Mouse (Mus musculus) MEL (cell line): ENCODE results near the gene Cers6. TPM values are rescaled to one million over a fixed set of nuclear protein-coding genes. Genes with fewer than 3 reads are reported as not detected.

Experiments
- DNase-seq: peaks from one replicate; pipeline ENCODE4 v3.0.0; 2011; ENCODE audit warnings: low read depth, low spot score
- H3K27ac ChIP-seq: 2 replicates; pipeline ENCODE4 v1.5.1; 2012; ENCODE audit warnings: low read depth, mild to moderate bottlenecking, control low read depth, low read length, moderate library complexity; ENCODE audit not compliant: control insufficient read depth
- H3K27me3 ChIP-seq, 2 experiments: fragments of 150-350 bp in 1 of 2; sonication (generic) in 1 of 2; 2 replicates each; pipeline ENCODE4 v1.6.1; 2012; ENCODE audit warnings: low read length in 2 of 2, mild to moderate bottlenecking in 2 of 2, improper control_type of control experiment in 1 of 2, moderate library complexity in 1 of 2; ENCODE audit not compliant: insufficient read depth in 2 of 2, control insufficient read depth in 1 of 2
- H3K36me3 ChIP-seq, 2 experiments: 2 replicates each; pipeline ENCODE4 v1.6.1; 2012 to 2014; ENCODE audit warnings: low read length in 2 of 2, improper control_type of control experiment in 1 of 2, inconsistent platforms in 1 of 2, mild to moderate bottlenecking in 1 of 2; ENCODE audit not compliant: insufficient read depth in 2 of 2, control insufficient read depth in 1 of 2
- H3K4me1 ChIP-seq, 2 experiments: fragments of 150-350 bp in 1 of 2; sonication (generic) in 1 of 2; 2 replicates each; pipeline ENCODE4 v1.6.1; 2012; ENCODE audit warnings: low read length in 2 of 2, improper control_type of control experiment in 1 of 2, mild to moderate bottlenecking in 1 of 2; ENCODE audit not compliant: insufficient read depth in 2 of 2, control insufficient read depth in 1 of 2
- H3K4me3 ChIP-seq, 2 experiments: fragments of 150-350 bp in 1 of 2; sonication (generic) in 1 of 2; 2 replicates each; pipeline ENCODE4 v1.5.1; 2012; ENCODE audit warnings: low read depth in 2 of 2, low read length in 2 of 2, mild to moderate bottlenecking in 2 of 2, moderate library complexity in 2 of 2, control low read depth in 1 of 2, improper control_type of control experiment in 1 of 2; ENCODE audit not compliant: control insufficient read depth in 1 of 2, insufficient read depth in 1 of 2
- H3K79me2 ChIP-seq: 2 replicates; pipeline ENCODE4 v1.6.1; 2012; ENCODE audit warnings: mild to moderate bottlenecking, low read length, moderate library complexity; ENCODE audit not compliant: control insufficient read depth, poor library complexity, insufficient read depth
- H3K9ac ChIP-seq: 2 replicates; pipeline ENCODE4 v1.6.1; 2012; ENCODE audit warnings: low read depth, mild to moderate bottlenecking, control low read depth, low read length, moderate library complexity; ENCODE audit not compliant: control insufficient read depth, poor library complexity, severe bottlenecking
- H3K9me3 ChIP-seq: fragments of 150-350 bp; sonication (generic); replicated peaks from 2 replicates; pipeline ENCODE4 v1.6.1; 2012; ENCODE audit warnings: mild to moderate bottlenecking, low read length, improper control_type of control experiment, moderate library complexity; ENCODE audit not compliant: insufficient read depth
- CHD2 ChIP-seq: IDR thresholded peaks from 2 replicates; pipeline ENCODE4 v1.6.1; 2011; ENCODE audit warnings: low read length, improper control_type of control experiment
- CTCF ChIP-seq, 3 experiments: IDR thresholded peaks in 2 of 3; conservative IDR thresholded peaks in 1 of 3; 2 replicates each; pipeline ENCODE4 v1.5.1; 2011 to 2012; ENCODE audit warnings: low read length in 3 of 3, low read depth in 2 of 3, mild to moderate bottlenecking in 2 of 3, improper control_type of control experiment in 1 of 3, inconsistent platforms in 1 of 3, mixed read lengths in 1 of 3, moderate library complexity in 1 of 3; ENCODE audit not compliant: control insufficient read depth in 1 of 3, insufficient read depth in 1 of 3, poor library complexity in 1 of 3, severe bottlenecking in 1 of 3
- GATA1 ChIP-seq: IDR thresholded peaks from 2 replicates; pipeline ENCODE4 v1.6.1; 2011; ENCODE audit warnings: low read depth, low read length, improper control_type of control experiment
- JUND ChIP-seq: IDR thresholded peaks from 2 replicates; pipeline ENCODE4 v1.6.1; 2011; ENCODE audit warnings: low read depth, mild to moderate bottlenecking, improper control_type of control experiment, low read length
- KAT2A ChIP-seq: conservative IDR thresholded peaks from 2 replicates; pipeline ENCODE4 v1.6.1; 2012; ENCODE audit warnings: low read depth, low read length, improper control_type of control experiment, inconsistent platforms
- MAX ChIP-seq: IDR thresholded peaks from 2 replicates; pipeline ENCODE4 v1.6.1; 2011; ENCODE audit warnings: low read length, improper control_type of control experiment
- MXI1 ChIP-seq: IDR thresholded peaks from 2 replicates; pipeline ENCODE4 v1.6.1; 2011; ENCODE audit warnings: mild to moderate bottlenecking, low read depth, low read length, improper control_type of control experiment
- NELFE ChIP-seq: IDR thresholded peaks from 2 replicates; pipeline ENCODE4 v1.6.1; 2011; ENCODE audit warnings: low read depth, low read length, improper control_type of control experiment
- POLR2A ChIP-seq, 2 experiments: IDR thresholded peaks; 2 replicates each; pipeline ENCODE4 v1.6.1; 2011 to 2012; ENCODE audit warnings: low read length in 2 of 2, mild to moderate bottlenecking in 2 of 2, control low read depth in 1 of 2, improper control_type of control experiment in 1 of 2, low read depth in 1 of 2, moderate library complexity in 1 of 2; ENCODE audit not compliant: control insufficient read depth in 1 of 2, insufficient read depth in 1 of 2, poor library complexity in 1 of 2
- POLR2AphosphoS5 ChIP-seq: IDR thresholded peaks from 2 replicates; pipeline ENCODE4 v1.6.1; 2012; ENCODE audit warnings: low read depth, borderline replicate concordance, mild to moderate bottlenecking, inconsistent platforms, low read length, moderate library complexity, mixed read lengths
- RAD21 ChIP-seq: IDR thresholded peaks from 2 replicates; pipeline ENCODE4 v1.6.1; 2011; ENCODE audit warnings: mild to moderate bottlenecking, low read depth, low read length, improper control_type of control experiment
- TAL1 ChIP-seq: IDR thresholded peaks from 2 replicates; pipeline ENCODE4 v1.6.1; 2012; ENCODE audit warnings: mild to moderate bottlenecking, inconsistent platforms, low read length, moderate library complexity, mixed read lengths
- TBP ChIP-seq: IDR thresholded peaks from 2 replicates; pipeline ENCODE4 v1.8.0; 2011; ENCODE audit warnings: low read depth, low read length, improper control_type of control experiment
- UBTF ChIP-seq: IDR thresholded peaks from 2 replicates; pipeline ENCODE4 v1.6.1; 2012; ENCODE audit warnings: low read depth, mild to moderate bottlenecking, inconsistent platforms, low read length, improper control_type of control experiment, moderate library complexity, borderline replicate concordance; ENCODE audit not compliant: insufficient read depth
- USF2 ChIP-seq, 2 experiments: IDR thresholded peaks; 2 replicates each; pipeline ENCODE4 v1.6.1; 2011 to 2012; ENCODE audit warnings: improper control_type of control experiment in 2 of 2, low read length in 2 of 2, borderline replicate concordance in 1 of 2, inconsistent platforms in 1 of 2, low read depth in 1 of 2, mild to moderate bottlenecking in 1 of 2; ENCODE audit not compliant: insufficient read depth in 1 of 2
- ZMIZ1 ChIP-seq: IDR thresholded peaks from 2 replicates; pipeline ENCODE4 v1.6.1; 2012; ENCODE audit warnings: low read depth, mild to moderate bottlenecking, inconsistent platforms, low read length, improper control_type of control experiment, moderate library complexity
- polyA plus RNA-seq, 2 experiments: library from polyadenylated mRNA; stranded (reverse) in 1 of 2; unstranded in 1 of 2; fragments of >175 nt in 1 of 2; fragments of >200 nt in 1 of 2; gene quantifications; 2 replicates each; pipeline versions ENCODE4 v1.2.1 to v1.2.4; 2012; ENCODE audit warnings: low replicate concordance in 2 of 2, low read depth in 1 of 2; ENCODE audit not compliant: insufficient read length in 2 of 2, insufficient read depth in 1 of 2, missing spikeins in 1 of 2
- total RNA-seq: library from RNA; depleted of rRNA; stranded (reverse); fragments of 300-350 nt; gene quantifications from 2 replicates; pipeline ENCODE4 v1.2.3, GENCODE M21; 2012

Cers6 gene
- total and polyA plus RNA-seq, 3 experiments = not detected

DNA sequence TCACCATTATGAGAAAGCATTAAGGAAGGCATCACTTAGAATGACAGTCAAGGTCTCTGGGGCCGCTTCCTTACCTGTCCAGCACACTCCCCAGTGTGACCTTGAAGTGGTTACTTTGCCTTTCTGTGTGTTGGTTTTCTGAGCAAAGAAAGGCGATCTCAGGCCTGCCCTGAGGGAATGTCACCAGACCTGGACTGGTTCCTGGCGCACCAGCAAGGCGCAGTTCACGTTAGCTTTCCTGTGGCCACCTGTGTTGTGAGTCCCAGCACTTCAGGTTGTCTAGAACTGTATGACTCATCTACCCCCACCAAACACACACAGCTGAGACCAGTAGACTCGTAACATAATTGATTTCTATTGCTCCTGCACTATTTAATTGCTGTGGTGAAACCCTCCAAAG is 193.9 kb downstream of the Cers6 start:
- no peak overlapping the region for H3K27ac ChIP-seq
- no peaks in the 10 kb centered on the region for H3K36me3 ChIP-seq
- H3K27me3 ChIP-seq = no peaks in the 10 kb centered on the region
- TF ChIP-seq ZMIZ1 (no peak), POLR2A (IDR thresholded peaks at IDR 0.05; ENCODE audit: control insufficient read depth in 1 of 2, insufficient read depth in 1 of 2, low read depth in 1 of 2, low read length in 2 of 2, poor library complexity in 1 of 2) (no peak)
- no peak for DNase-seq
- H3K4me3 ChIP-seq = no peak overlapping the region
- H3K9ac ChIP-seq = no peak overlapping the region
- H3K4me1 ChIP-seq = no peaks in the 10 kb centered on the region
- H3K79me2 ChIP-seq = no peaks in the 10 kb centered on the region
- no peaks in the 10 kb centered on the region for H3K9me3 ChIP-seq

GRCm38 (mm10) chr2:69061313-69061712 is 200.1 kb downstream of the Cers6 start:
- H3K79me2 ChIP-seq = no peaks in the 10 kb centered on the region
- no peak overlapping the region for H3K27ac ChIP-seq
- no peaks in the 10 kb centered on the region for H3K4me1 ChIP-seq
- H3K9me3 ChIP-seq = no peaks in the 10 kb centered on the region
- no peak for DNase-seq
- TF ChIP-seq POLR2AphosphoS5 (no peak), KAT2A (no peak), ZMIZ1 (no peak), JUND (no peak), USF2 (IDR thresholded peaks at IDR 0.05; ENCODE audit: borderline replicate concordance in 1 of 2, insufficient read depth in 1 of 2, low read depth in 1 of 2, low read length in 2 of 2) (no peak), TBP (no peak), TAL1 (no peak), CHD2 (no peak), MAX (no peak), CTCF (IDR thresholded peaks at IDR 0.05 in 2 of 3, conservative IDR thresholded peaks at IDR 0.05 in 1 of 3; ENCODE audit: control insufficient read depth in 1 of 3, insufficient read depth in 1 of 3, low read depth in 2 of 3, low read length in 3 of 3, poor library complexity in 1 of 3, severe bottlenecking in 1 of 3) (no peak)
- TF ChIP-seq, all 39 proteins: peak for 0
- no peak overlapping the region for H3K4me3 ChIP-seq
- H3K27me3 ChIP-seq = no peaks in the 10 kb centered on the region
- H3K9ac ChIP-seq = no peak overlapping the region
- no peaks in the 10 kb centered on the region for H3K36me3 ChIP-seq

DNA sequence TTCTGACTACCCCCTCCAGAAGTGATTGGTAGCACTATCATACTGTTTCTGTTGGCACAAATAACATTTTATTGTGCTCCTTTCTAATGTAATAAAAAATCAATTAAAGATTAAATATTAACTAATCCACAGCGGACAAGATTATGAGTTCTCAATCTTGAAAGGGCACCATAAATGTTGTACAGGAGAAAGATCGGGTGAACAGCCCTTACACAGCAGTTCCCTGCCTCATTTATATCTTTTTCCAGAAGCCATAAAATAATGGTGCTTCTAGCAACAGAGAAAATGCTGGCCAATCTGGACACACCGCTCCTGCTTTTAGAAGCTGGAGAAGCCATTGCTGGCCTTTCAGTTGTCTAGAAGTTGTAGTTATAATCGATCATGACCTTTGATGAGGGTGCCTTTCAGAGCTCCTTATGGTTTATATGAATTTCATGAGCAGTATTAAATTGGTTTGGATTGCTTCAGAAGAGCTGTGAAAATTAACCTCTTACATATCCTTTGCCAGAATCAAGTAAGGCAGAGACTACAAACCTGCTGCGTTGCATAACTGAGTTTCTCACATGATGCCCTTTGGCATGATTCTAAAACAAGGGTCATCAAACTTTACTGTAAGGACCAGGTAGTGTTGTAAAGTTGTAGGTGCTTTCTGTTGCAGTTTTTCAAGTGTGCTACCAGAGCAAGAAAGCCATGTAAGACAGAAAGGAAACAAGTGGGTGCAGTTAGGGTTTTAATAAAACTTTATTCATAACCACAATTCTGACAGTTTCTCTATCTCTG is 200.9 kb downstream of the Cers6 start:
- DNase-seq = no peak
- Histone ChIP-seq H3K9me3 (no peaks in the 10 kb centered on the region), H3K4me3 (no peak overlapping the region), H3K9ac (no peak overlapping the region), H3K27me3 (no peaks in the 10 kb centered on the region), H3K4me1 (no peaks in the 10 kb centered on the region), H3K79me2 (no peaks in the 10 kb centered on the region), H3K36me3 (no peaks in the 10 kb centered on the region), H3K27ac (no peak overlapping the region)
- TF ChIP-seq MAX (no peak), GATA1 (no peak), NELFE (no peak), KAT2A (no peak), RAD21 (no peak), UBTF (no peak), JUND (no peak), CTCF (IDR thresholded peaks at IDR 0.05 in 2 of 3, conservative IDR thresholded peaks at IDR 0.05 in 1 of 3; ENCODE audit: control insufficient read depth in 1 of 3, insufficient read depth in 1 of 3, low read depth in 2 of 3, low read length in 3 of 3, poor library complexity in 1 of 3, severe bottlenecking in 1 of 3) (no peak), ZMIZ1 (no peak), MXI1 (no peak)
